Mouse (Mus musculus) gastrocnemius, postnatal 14 days (tissue): ENCODE data around the gene D630003M21Rik. TPM values are rescaled to one million over a fixed set of nuclear protein-coding genes. Genes with fewer than 3 reads are reported as not detected.

Experiments used
- DNase-seq: peaks from one replicate; pipeline ENCODE4 v3.0.0; 2021; ENCODE audit warnings: mixed read lengths
- intact Hi-C: fragments of 180-260 bp; cut with DNase I; formaldehyde crosslinking; loops from one replicate; pipeline ENCODE4 v1.15.1; 2025; ENCODE audit warnings: low total_unique reads
- total RNA-seq, 2 experiments: library from RNA; stranded (reverse); gene quantifications; 2 replicates each; pipeline ENCODE4 v1.2.3; 2021

Gene D630003M21Rik
- total RNA-seq, 2 experiments from 2014 or later = 3.3 to 4.2 TPM

DNA sequence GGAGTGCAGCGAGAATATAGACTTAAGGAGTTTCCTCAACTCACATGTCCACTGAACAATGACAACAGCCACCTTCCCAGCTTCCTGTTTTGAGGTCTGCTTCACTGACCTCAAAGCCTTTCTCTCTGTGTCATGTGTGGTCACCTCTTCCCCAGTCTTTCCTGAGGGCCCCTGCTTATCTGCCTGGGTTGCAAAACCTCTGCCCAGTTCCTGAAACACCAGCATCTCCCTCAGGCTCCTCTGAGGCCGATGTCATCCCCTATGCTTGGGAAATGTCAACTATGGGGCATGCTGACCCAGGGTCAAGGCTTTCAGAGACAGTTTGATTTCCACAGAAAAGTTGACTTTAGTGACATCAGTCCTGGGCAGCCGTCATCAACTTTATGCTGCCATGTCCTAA, 53.6 kb downstream of the D630003M21Rik start:
- intact Hi-C loops = no loop called here
- DNase-seq = no peak

DNA sequence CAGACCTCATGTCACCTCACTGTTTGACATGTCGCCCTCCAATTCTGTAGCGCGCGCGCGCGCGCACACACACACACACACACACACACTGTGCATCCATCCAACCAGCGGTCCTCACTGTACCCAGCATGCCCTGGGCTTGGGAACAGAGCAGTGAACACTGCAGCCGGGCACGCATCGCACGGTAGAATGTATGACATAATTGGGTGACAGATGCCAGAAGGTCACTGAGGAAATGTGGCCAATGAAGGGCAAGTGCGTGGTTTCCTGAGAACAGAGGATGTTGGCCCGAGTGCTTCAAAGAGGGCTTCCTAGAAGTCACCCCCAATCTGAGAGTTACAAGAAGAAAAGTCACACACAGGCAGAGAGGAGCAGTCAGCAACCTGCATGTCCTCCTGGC, 54.1 kb downstream of the D630003M21Rik start:
- no peak for DNase-seq
- intact Hi-C loops = no loop called here

DNA sequence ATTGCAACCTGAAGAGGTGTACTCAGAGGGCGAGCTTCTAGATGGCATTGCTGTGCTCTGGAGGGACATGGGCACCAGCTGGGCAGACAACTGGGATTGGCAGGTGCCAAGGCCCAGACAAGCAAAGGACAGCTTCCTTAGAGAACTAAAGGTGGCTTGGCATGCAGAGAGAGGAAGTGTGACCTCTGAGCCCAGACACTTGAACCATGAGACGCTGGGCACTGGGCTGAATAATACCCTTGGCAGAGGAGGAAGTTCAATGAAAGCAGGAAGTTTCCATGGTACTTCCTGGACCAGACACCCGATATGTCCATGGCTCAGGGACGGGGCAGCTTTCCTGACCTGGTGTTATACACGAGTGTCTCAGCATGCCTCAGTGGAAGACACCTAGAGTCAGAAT, 54.6 kb downstream of the D630003M21Rik start:
- intact Hi-C loops = no loop called here
- DNase-seq = no peak

DNA sequence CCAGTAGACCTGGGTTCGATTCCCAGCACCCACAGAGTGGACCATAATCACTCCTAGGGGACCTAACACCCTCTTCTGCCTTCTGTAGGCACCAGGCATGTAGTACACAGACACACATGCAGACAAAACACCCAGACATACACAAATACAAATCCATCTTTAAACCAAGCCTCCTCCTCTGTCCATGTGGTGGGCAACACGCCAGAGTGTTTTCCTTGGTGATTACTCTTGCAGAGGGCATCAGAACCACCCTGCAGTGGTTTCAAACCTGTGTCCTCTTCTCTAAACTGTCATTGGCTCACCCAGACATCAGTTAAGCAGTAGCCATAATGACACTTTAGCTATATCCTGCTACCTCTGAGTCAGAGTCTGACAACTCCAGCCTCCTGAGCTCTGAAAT, 58.6 kb downstream of the D630003M21Rik start:
- DNase-seq = no peak
- intact Hi-C loops = no loop called here

DNA sequence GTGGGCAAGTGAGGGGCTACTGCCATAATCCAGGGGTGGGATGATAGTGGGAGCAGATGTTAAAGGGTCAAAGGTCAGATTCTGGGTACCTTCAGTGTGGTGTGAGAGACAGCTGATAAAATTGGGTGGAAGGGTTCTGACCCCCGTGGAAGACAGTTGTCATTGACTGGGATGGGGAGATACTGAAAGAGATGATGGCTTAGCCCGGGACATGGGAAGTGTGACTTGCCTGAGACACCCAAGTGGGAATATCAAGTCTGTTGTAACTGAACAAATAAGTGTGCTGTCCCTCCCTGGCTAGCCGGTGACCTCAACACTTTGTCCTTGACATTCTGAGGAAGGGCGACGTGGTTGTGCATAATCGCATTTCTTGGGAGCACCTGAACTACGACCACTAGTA, 59.3 kb downstream of the D630003M21Rik start:
- no peak for DNase-seq
- intact Hi-C loops = no loop called here

DNA sequence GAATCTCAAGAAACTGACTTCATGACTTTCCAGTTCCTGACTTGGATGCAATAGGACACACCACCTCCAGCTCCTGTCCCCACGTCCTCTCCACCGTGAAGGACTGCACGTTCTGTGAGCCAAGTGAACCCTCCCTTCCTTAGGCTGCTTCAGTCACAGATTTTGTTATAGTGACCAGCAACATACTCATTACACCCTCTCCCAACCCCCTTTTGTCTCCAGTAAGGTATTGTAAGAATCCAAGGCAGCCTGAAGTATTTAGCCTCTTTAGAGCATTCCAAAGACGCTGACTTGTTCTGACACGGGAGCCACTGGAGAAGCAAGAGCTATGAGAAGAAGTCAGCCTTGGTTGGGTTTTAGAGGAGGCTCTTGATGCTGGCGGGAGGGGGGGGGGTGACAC, 59.7 kb downstream of the D630003M21Rik start:
- DNase-seq = no peak
- intact Hi-C loops = no loop called here

DNA sequence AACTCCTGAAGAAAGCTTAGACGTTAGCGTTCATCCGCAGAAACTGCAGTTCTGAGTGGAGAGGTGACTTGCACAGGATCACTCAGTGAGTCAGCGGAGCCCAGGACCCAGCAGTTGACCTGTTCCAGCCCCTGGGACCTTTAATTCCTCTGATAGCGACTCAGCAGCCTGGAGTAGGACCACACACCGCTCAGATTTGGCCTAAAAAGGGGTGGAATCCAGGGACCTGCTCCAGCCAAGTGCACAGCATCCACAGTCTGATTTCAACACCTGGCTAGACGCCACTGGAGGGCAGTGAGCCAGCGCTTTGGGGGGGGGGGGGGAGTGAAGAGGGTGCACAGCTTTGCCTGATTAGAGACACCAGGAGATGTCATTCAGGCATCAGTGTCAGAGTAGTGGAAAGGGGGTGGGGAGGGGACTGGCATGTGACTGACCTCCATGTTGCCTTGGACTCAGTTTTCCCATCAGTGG, 60.2 kb downstream of the D630003M21Rik start:
- peak; percentile 33 for DNase-seq

DNA sequence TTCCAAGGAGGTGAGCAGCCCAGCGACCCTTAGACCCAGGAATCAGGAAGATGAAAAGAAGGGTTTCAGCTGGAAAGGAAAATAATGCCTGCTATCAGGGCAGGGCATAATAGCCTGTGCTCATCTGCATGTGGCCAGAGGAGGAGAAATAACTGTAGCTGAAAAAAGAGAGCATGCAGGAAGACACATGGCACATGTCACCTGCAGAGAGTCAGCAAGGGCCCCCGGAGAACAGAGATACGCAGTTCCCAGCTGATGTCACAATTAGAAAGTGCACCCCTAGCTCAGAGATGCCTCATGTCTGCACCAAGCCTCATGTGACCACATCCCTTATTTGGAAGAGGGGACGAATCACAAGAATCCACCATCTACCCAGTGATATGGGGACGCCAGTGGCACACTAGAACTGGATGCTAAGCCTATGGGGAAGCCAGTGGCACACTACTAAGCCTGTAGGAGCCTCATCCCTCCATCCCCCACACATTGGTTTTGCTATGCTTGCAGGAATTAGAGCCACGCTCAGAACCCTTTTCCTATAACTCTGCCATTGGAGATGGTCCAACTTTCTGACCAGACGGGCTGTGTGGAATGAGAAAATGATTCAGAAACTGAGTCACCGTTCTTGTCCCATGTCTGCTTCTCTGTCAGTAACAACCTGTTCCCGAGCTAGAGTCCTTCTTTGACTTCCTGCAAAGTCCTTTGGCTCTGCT, 61.4 kb downstream of the D630003M21Rik start:
- no peak for DNase-seq
- intact Hi-C loops = no loop called here

More for the DNA sequence above, 60.2 kb downstream of the D630003M21Rik start:
- intact Hi-C loops = no loop called here

DNA sequence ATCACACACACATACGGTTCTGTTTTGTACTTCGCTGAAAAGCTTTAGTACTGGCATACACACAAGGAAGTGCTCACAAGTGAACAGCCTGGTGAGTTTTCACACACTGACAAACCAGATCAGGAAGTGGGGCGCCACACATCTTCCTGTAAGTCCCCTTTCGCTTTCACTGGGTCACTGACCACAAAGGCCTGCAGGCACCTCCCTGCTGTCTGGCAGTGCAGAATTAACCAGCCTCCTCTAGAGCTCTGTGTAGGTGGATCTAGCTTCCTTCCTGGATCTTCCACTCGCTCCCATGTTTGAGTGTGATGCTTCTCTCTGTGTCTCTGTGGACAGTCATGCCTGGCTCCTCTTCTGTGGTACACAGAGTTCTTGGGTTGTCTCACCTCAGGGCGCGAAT, 62.4 kb downstream of the D630003M21Rik start:
- DNase-seq = no peak
- intact Hi-C loops = no loop called here

DNA sequence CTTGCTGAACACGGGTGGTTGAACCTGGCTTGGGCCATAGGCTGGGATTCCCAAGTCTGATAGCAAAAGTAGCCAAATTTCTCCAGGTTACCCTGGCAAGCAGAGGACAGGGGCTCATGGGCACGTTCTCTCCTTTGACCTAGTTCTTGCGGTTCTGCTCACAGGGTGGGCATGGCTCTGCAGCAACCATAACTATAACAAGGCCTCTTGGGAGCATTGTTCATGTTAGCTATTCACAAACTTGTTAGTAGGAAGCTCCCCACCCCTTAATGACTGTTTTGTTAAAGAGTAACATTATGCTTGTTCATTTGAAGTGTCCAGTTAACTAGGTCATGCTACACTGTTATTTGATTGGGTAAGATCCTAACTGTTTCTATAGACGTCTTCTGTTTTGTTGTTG, 63.2 kb downstream of the D630003M21Rik start:
- DNase-seq = no peak
- intact Hi-C loops = no loop called here

DNA sequence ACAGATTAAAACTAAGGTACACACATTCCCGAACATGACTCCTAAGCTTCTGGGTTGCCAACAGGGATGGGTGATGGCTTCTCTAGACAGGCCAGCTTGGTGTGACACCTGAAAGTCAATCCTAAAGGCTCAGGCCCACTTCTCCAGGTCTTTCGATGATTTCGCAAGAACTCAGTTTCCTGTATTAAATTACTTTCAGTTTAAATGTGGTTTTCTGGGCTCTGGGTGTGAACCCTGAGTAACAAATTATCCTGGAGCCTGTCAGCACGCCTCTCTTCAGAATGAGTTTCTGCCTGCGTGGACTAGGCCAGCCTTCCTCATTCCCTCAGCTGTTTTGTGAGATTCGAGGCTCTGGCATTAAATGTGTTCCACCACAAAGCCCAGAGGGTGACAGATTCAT, 66.0 kb downstream of the D630003M21Rik start:
- no peak for DNase-seq
- intact Hi-C loops = no loop called here

DNA sequence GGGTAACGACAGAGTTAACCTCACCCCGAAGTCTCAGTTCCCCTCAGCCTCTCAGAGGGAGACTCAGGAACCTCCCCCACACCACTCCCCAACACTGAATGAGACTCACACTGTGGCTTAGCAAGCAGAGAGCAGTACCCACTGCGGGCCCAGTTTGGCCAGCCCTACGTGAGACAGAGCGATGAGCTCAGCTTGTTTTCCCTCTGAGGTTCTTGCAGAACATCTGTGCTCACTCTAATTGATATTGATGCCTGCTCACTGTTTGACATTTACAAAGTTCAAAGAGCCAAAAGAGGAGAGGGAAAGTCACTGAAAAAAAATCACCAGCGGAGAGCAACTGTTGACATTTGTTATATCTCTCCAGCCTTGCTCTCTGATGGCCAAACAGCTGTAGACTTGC, 67.3 kb downstream of the D630003M21Rik start:
- DNase-seq = no peak
- intact Hi-C loops = no loop called here

DNA sequence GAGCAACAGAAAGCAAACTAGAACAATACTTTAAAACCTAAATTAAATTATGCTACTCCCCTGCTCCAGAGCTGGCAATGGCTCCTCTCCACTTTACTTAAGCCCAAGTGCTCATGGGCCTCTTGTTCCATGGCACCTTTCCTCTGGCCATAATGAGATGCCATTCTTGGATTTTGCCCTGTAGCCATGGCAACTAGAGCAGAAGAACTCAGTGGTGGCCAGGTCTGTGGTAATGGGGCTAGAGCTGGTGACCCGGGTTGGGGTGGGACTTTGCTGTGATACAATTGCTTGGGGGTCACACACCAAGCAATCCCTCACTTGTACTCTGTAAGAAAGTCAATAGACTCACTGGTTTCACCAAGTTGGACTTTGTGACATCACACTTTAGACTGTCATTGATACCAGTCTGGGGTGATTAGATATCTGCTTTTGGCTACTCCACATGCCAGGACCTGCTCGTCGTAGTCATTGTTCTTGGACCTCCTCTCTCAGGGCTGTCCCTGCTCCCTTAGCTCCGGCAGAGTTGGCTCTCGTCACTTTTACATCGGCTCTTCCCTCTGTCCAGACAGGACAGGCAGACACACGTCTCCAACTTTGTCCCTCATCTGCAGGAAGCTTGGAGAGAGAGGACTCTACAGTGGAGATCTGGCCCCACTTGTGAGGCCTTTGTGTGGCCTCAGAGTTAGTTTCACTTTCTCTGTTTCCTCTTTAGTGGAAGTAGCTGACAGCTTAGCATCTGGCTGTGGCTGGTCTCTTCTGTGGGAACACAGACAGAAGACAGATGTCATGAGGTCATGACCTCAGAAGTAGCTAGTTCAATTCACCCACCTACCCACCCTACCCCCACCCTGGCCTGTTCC, 69.4 kb downstream of the D630003M21Rik start:
- DNase-seq = no peak
- intact Hi-C loops = no loop called here

DNA sequence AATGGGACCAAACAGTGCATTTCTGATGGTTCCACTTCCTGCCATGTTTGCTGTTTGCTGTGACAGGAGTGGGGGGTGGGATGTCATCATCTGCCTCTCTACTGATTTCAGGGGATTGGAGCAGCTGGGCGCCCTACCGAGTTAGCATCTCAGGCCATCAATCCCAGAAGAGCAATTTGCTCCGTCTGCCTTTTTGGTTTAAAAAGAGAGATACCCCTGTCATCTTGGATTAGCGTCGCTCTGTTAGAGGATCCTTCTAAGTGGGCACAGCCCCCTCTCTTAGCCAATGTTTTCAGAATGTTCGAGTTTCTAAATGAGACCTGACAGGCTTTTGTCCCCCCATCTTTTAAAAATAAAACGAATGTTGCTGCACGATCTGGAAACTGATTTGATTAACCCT, 71.4 kb downstream of the D630003M21Rik start:
- intact Hi-C loops = no loop called here
- no peak for DNase-seq

DNA sequence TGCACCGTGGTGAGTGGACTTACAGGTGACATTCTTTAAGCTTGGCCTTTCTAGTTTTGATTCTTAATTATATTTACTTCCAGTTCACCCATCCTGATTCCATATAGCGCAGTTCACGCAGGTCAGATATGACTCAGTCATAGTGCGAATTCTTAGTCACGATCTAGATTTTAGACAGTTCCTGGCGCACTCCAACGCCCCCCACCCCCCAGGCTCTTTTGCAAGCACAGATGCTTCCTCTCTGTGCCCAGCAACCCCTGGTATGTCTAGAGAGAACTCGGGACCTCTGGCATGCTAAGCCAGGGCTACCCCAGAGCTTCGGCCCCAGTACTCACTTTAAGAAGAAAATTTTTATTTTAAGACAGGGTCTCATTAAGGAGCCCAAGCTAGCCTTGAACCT, 72.5 kb downstream of the D630003M21Rik start:
- intact Hi-C loops = no loop called here
- DNase-seq = no peak

DNA sequence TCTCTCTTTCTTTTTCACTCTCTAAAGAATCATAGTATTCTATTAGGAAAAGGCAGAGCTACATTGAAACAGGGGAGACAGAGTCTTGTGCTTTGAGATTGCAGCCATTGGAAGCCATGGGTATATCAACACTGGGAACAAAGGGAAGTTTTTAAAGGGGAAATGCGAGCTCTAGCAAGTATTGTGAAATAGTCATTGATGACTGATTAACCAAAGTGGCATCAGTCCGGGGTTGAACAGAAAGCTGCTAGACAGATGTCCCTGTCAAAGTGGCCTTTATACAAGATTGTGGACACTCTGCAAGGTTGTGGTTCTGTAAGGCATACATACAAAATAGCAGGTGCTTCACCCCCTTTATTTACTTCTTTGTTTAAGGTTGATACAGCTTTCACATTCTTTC, 73.4 kb downstream of the D630003M21Rik start:
- intact Hi-C loops = no loop called here

DNA sequence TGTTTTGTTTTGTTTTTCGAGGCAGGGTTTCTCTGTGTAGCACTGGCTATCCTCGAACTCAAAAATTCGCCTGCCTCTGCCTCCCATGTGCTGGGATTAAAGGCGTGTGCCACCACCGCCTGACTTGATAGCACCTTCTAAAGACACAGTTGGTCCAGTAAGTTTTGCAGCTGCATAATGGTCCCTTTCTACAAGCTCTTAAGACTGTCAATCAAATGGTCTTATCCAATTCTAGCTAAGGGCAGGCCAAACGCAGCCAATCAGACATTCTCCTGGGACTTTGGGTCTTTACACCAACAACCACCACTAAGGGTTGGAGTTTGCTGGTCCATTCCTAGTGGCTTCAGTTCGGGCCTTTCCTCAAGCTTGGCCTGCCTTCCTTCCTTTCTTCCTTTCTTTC, 73.9 kb downstream of the D630003M21Rik start:
- DNase-seq = no peak
- intact Hi-C loops = no loop called here

More for the DNA sequence above, 73.4 kb downstream of the D630003M21Rik start:
- no peak for DNase-seq

DNA sequence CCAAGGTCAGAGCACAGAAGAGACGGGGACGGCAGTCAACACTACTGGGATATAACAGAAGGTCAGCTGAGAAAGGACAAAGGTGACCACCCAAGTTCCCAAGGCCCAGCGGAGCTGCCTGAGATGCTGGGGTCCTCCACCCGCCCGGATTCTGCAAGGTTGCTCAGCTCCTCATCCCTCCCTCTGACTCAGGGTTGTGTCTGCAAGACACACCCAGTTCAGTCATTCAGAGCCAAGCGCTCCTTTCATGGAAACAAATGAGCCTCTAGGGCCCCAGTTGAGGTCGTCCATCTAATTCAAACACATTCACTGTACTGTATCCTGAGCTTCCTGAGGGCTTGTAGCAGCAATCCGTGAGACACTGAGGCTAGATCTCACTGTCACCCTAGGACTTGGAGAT, 74.4 kb downstream of the D630003M21Rik start:
- no peak for DNase-seq

DNA sequence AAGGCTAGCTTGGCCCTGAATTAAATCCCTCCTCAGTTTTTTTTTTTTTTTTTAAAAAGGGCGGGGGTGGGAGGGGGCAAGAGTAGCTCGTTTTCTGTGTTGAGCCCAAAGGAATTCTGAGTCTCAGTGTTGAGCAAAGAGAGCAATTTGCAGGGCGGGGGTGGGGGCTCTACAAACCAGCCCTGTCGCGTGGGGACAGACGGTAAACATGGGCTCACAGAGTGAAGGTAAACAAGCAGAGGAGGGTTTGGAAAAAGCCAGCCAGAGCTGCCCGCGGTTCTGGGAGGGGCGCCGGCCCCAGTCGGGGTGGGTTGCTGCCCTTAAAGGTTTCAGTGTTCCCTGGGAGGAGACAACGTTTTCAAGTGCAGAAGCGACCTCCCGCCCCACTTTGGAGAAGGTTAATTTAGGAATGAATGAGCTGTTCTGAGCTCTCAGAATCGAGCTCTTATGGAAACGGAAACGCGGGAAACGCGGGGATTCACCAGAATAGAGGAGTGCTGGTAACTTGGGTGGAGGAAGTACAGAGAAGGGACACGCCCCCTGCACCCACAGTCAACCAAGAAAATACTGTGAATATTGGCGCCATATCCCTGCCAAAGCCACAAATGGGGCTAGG, 75.2 kb downstream of the D630003M21Rik start:
- intact Hi-C loops = no loop called here
- DNase-seq = no peak

More for the DNA sequence above, 74.4 kb downstream of the D630003M21Rik start:
- intact Hi-C loops = no loop called here

DNA sequence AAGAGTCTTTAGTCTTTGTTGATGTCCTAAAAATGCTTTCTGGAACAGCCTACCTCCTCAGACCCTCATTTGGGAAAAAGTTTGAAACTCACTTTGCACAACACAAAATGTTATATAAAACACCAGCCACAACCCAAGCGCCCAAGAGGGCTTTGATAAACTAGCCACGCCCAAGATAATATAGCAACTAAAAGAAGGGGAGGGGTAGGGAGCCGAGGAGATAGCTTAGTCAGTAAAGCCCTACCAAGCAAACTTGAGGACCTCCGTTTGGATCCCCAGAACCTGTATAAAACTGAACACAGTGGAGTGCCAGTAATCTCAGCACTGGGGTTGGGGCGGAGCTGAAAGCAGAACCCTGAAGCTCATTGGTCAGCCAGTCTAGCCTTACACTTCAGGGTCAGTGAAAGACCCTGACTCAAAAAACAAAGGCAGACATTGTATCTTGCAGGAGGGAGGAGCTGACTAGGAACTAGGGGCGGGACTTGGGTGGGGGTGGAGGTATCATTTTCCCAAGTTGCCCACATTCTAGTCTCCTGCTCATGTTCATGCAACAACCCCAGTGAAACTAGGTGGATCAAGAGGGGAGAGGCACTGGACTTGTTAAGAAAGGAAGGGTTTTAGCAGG, 76.2 kb downstream of the D630003M21Rik start:
- DNase-seq = no peak
- intact Hi-C loops = no loop called here
